Mouse (Mus musculus): Measurements from ENCODE around the gene Wnt5b.

The Wnt5b gene

GRCm38 (mm10) chr6:119486381-119487084 is 57.6 kb downstream of the Wnt5b start:
- in situ Hi-C loops (cut with MboI, MseI): loop anchor here (25.0 kb wide), 1 partner anchor 426 kb away; the partner anchor contains the start of gene Rad52

- in situ Hi-C loops (cut with MboI, MseI): loop anchor here (25.0 kb wide), 1 partner anchor 427 kb away; the partner anchor contains the start of gene Rad52
These were observed 58.7 kb downstream of the Wnt5b start for GRCm38 (mm10) chr6:119485486-119485885.

GRCm38 (mm10) chr6:119482958-119483600 is 61.1 kb downstream of the Wnt5b start:
- in situ Hi-C loops (cut with MboI, MseI): loop anchor here (25.0 kb wide), 1 partner anchor 429 kb away; the partner anchor contains the start of gene Rad52

- in situ Hi-C loops (cut with MboI, MseI): loop anchor here (25.0 kb wide), 1 partner anchor 430 kb away; the partner anchor contains the start of gene Rad52
These were observed 62.3 kb downstream of the Wnt5b start for GRCm38 (mm10) chr6:119481741-119482390.

GRCm38 (mm10) chr6:119480706-119481331 is 63.3 kb downstream of the Wnt5b start:
- in situ Hi-C loops (cut with MboI, MseI): loop anchor here (25.0 kb wide), 1 partner anchor 431 kb away; the partner anchor contains the start of gene Rad52

GRCm38 (mm10) chr6:119479876-119480705 is 64.1 kb downstream of the Wnt5b start:
- in situ Hi-C loops (cut with MboI, MseI): loop anchor here (25.0 kb wide), 1 partner anchor 432 kb away; the partner anchor contains the start of gene Rad52

GRCm38 (mm10) chr6:119479343-119479875 is 64.7 kb downstream of the Wnt5b start, which contains the start of gene Fbxl14:
Gene Fbxl14, plus strand, starts transcription at chr6:119479668.
- in situ Hi-C loops (cut with MboI, MseI): loop anchor here (25.0 kb wide), 1 partner anchor 433 kb away; the partner anchor contains the start of gene Rad52

- in situ Hi-C loops (cut with MboI, MseI): loop anchor here (25.0 kb wide), 1 partner anchor 434 kb away; the partner anchor contains the start of gene Rad52
These were observed 65.4 kb downstream of the Wnt5b start for GRCm38 (mm10) chr6:119478560-119479342.

- in situ Hi-C loops (cut with MboI, MseI): loop anchor here (25.0 kb wide), 1 partner anchor 435 kb away; the partner anchor contains the start of gene Rad52
These were observed 66.3 kb downstream of the Wnt5b start for GRCm38 (mm10) chr6:119477686-119478310.

GRCm38 (mm10) chr6:119475988-119476387 is 68.2 kb downstream of the Wnt5b start:
- in situ Hi-C loops (cut with MboI, MseI): loop anchor here (25.0 kb wide), 1 partner anchor 436 kb away; the partner anchor contains the start of gene Rad52

- in situ Hi-C loops (cut with MboI, MseI): no loop called here
These were observed 70.2 kb downstream of the Wnt5b start for GRCm38 (mm10) chr6:119473992-119474391.

GRCm38 (mm10) chr6:119473446-119473845 is 70.7 kb downstream of the Wnt5b start:
- in situ Hi-C loops (cut with MboI, MseI): no loop called here

GRCm38 (mm10) chr6:119472705-119473104 is 71.4 kb downstream of the Wnt5b start:
- in situ Hi-C loops (cut with MboI, MseI): no loop called here

GRCm38 (mm10) chr6:119472135-119472534 is 72.0 kb downstream of the Wnt5b start:
- in situ Hi-C loops (cut with MboI, MseI): no loop called here

- in situ Hi-C loops (cut with MboI, MseI): no loop called here
These were observed 73.4 kb downstream of the Wnt5b start for GRCm38 (mm10) chr6:119470777-119471176.

GRCm38 (mm10) chr6:119467785-119468059 is 76.4 kb downstream of the Wnt5b start:
- in situ Hi-C loops (cut with MboI, MseI): no loop called here

- in situ Hi-C loops (cut with MboI, MseI): no loop called here
These were observed 77.0 kb downstream of the Wnt5b start for GRCm38 (mm10) chr6:119466921-119467784.

- in situ Hi-C loops (cut with MboI, MseI): no loop called here
These were observed 78.0 kb downstream of the Wnt5b start for GRCm38 (mm10) chr6:119466161-119466560.

All from T-helper 1 cell (primary cell).